Mouse (Mus musculus) C2C12 (cell line): ENCODE data around the gene Kras.

Experiments
- CEBPB ChIP-seq: IDR thresholded peaks from one replicate; pipeline ENCODE4 v1.6.1; 2011; ENCODE audit warnings: low read depth, mild to moderate bottlenecking, control low read depth, moderate library complexity
- CTCF ChIP-seq: IDR thresholded peaks from one replicate; pipeline ENCODE4 v1.5.1; 2011; ENCODE audit not compliant: control insufficient read depth, insufficient read depth, insufficient read length
- MAX ChIP-seq: IDR thresholded peaks from one replicate; pipeline ENCODE4 v1.6.1; 2011; ENCODE audit warnings: mild to moderate bottlenecking, control low read depth
- MYOD1 ChIP-seq: IDR thresholded peaks from one replicate; pipeline ENCODE4 v1.6.1; 2011; ENCODE audit warnings: low read depth; ENCODE audit not compliant: control insufficient read depth, insufficient read length
- MYOG ChIP-seq: IDR thresholded peaks from one replicate; pipeline ENCODE4 v1.6.1; 2011; ENCODE audit not compliant: control insufficient read depth, insufficient read length; ENCODE audit errors: extremely low read depth
- USF1 ChIP-seq: IDR thresholded peaks from one replicate; pipeline ENCODE4 v1.6.1; 2011; ENCODE audit warnings: low read depth, mild to moderate bottlenecking, control low read depth, moderate library complexity

- TF ChIP-seq CEBPB = peak; percentile 64
- no peak for TF ChIP-seq CTCF
- TF ChIP-seq MAX = no peak
- TF ChIP-seq MYOG = no peak
- TF ChIP-seq MYOD1 = no peak
- TF ChIP-seq USF1 = no peak
These were observed 39.2 kb downstream of the Kras start, which contains the start of the genes Casc1 and Etfrf1 for GRCm38 (mm10) chr6:145210816-145211338.
